In the genomic region with DNA sequence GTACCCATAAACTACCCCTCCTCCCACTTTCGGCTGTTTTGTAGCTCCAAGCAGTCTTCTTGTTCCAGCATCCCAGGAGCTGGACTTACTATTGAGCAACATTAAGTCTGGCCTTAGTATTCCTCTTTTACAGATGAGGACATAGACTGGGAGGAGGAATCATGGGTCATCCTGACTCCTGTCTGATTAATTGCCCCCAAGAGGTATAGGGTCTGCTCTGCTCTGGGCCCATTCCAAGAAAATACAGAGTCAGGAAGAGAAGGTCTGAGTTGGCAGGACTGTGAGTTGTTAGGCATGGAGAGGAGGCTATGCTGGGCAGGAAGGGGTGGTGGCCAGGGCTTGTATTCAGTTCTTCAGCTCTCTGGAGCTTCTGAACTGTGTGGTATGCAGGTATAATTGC, we compare ENCODE assay signal across 10 mouse cellular contexts. TPM values are rescaled to one million over a fixed set of nuclear protein-coding genes. Genes with fewer than 3 reads are reported as not detected.
A peak's percentile ranks its signal among the peaks of the same experiment; 100 is the strongest.
DNase-seq lines count a peak whose midpoint lies in the region; ATAC-seq and TF ChIP-seq lines count a peak whose summit lies in the region.
"Had no signal": no experiment of that assay in that cellular context is flagged by ENCODE, and none has a peak within 500 bp of the region (broad histone marks: within the 10 kb centered on the region; RNA-seq: fewer than 3 reads in every experiment).

No protein-coding gene starts in this region.

- H3K36me3 ChIP-seq in kidney, embryonic 15.5 days, result peaks cover 35% of the 10 kb centered on the region
- 0 out of 2 replicates have a peak, but pooled peaks cover 2% of the 10 kb centered on the region for H3K36me3 ChIP-seq in kidney, adult 2 months (ENCODE audit: control insufficient read depth, insufficient read depth, low read length)
- H3K36me3 ChIP-seq in embryonic facial prominence, embryonic 12.5 days, result peaks cover 23% of the 10 kb centered on the region
- H3K36me3 ChIP-seq in hindbrain, embryonic 13.5 days, result peaks cover 33% of the 10 kb centered on the region
- H3K36me3 ChIP-seq in midbrain, embryonic 14.5 days (ENCODE audit: control insufficient read depth, insufficient read depth, low read length), result peaks cover 30% of the 10 kb centered on the region

- H3K9me3 ChIP-seq in kidney, embryonic 15.5 days (replicated peaks), result no peaks in the 10 kb centered on the region
- H3K9me3 ChIP-seq in embryonic facial prominence, embryonic 12.5 days, result no peaks in the 10 kb centered on the region
- no peaks in the 10 kb centered on the region for H3K9me3 ChIP-seq in hindbrain, embryonic 13.5 days
- H3K9me3 ChIP-seq in midbrain, embryonic 14.5 days (ENCODE audit: control insufficient read depth, low read length), result no peaks in the 10 kb centered on the region

- WGBS in kidney, embryonic 15.5 days, result 48% methylated on average over 1 of the region's 1 CpGs
- WGBS in kidney, adult 2 months, result 39% methylated on average over 1 of the region's 1 CpGs
- 78% methylated on average over 1 of the region's 1 CpGs for WGBS in embryonic facial prominence, embryonic 12.5 days
- WGBS in hindbrain, embryonic 13.5 days, result 88% methylated on average over 1 of the region's 1 CpGs
- 77% methylated on average over 1 of the region's 1 CpGs for WGBS in midbrain, embryonic 14.5 days

- no peak overlapping the region for H3K27ac ChIP-seq in kidney, embryonic 15.5 days
- H3K27ac ChIP-seq in kidney, adult 2 months (ENCODE audit: insufficient read depth, low read depth, low read length), result no peak overlapping the region
- no peak overlapping the region for H3K27ac ChIP-seq in embryonic facial prominence, embryonic 12.5 days
- no peak overlapping the region for H3K27ac ChIP-seq in hindbrain, embryonic 13.5 days
- H3K27ac ChIP-seq in midbrain, embryonic 14.5 days (replicated peaks; ENCODE audit: low read depth, low read length), result no peak overlapping the region

- H3K4me1 ChIP-seq in kidney, embryonic 15.5 days, result peaks cover 14% of the 10 kb centered on the region
- peaks cover 6% of the 10 kb centered on the region; the same call in 1 of the 2 replicates for H3K4me1 ChIP-seq in kidney, adult 2 months (ENCODE audit: control insufficient read depth, insufficient read depth, low read length)
- peaks cover 9% of the 10 kb centered on the region; the same call in 1 of the 2 replicates for H3K4me1 ChIP-seq in embryonic facial prominence, embryonic 12.5 days
- peaks cover 19% of the 10 kb centered on the region for H3K4me1 ChIP-seq in hindbrain, embryonic 13.5 days (replicated peaks)
- H3K4me1 ChIP-seq in midbrain, embryonic 14.5 days (ENCODE audit: control insufficient read depth, insufficient read depth, low read length), result peaks cover 15% of the 10 kb centered on the region

- no peak for TF ChIP-seq POLR2A in kidney, adult 2 months (IDR thresholded peaks at IDR 0.05; ENCODE audit: low read depth, low read length)

- no peak for DNase-seq in kidney, adult 2 months
- no peak for DNase-seq in midbrain, embryonic 14.5 days
- DNase-seq in heart, adult 9 months (ENCODE audit: low spot score in 2 of 2), result no peak
- DNase-seq in layer of hippocampus, postnatal 25 days (ENCODE audit: extremely low spot score in 1 of 2, low spot score in 1 of 2), result no peak
- DNase-seq: kidney, adult 11 months had no signal

- no peak for ATAC-seq in kidney, embryonic 15.5 days (replicated peaks; ENCODE audit: low FRiP score)
- ATAC-seq in embryonic facial prominence, embryonic 12.5 days (ENCODE audit: insufficient number of reproducible peaks, insufficient read depth, low FRiP score, low TSS enrichment), result no peak
- no peak for ATAC-seq in hindbrain, embryonic 13.5 days (ENCODE audit: low FRiP score)
- no peak for ATAC-seq in midbrain, embryonic 14.5 days (ENCODE audit: low FRiP score, low TSS enrichment)
- no peak for ATAC-seq in activated CD4-positive, CD25-positive, alpha-beta regulatory T cell, adult 4 months

- no peak for TF ChIP-seq CTCF in kidney, adult 2 months (conservative IDR thresholded peaks at IDR 0.05; ENCODE audit: insufficient read depth, insufficient read length, low read depth, low read length)

- peak overlapping the region; percentile 97 for H3K4me3 ChIP-seq in kidney, embryonic 15.5 days (replicated peaks)
- no peak overlapping the region for H3K4me3 ChIP-seq in kidney, adult 2 months (ENCODE audit: insufficient read depth, low read depth, low read length)
- 0 out of 2 replicates have a peak overlapping the region, but pooled peaks have one; percentile 85 for H3K4me3 ChIP-seq in embryonic facial prominence, embryonic 12.5 days
- peak overlapping the region; percentile 76 for H3K4me3 ChIP-seq in hindbrain, embryonic 13.5 days
- peak overlapping the region; percentile 90 for H3K4me3 ChIP-seq in midbrain, embryonic 14.5 days (replicated peaks; ENCODE audit: low read depth, low read length)

- no peaks in the 10 kb centered on the region for H3K27me3 ChIP-seq in kidney, embryonic 15.5 days
- no peaks in the 10 kb centered on the region for H3K27me3 ChIP-seq in kidney, adult 2 months (replicated peaks; ENCODE audit: control insufficient read depth, insufficient read depth, low read length)
- no peaks in the 10 kb centered on the region for H3K27me3 ChIP-seq in embryonic facial prominence, embryonic 12.5 days
- H3K27me3 ChIP-seq in hindbrain, embryonic 13.5 days, result no peaks in the 10 kb centered on the region
- H3K27me3 ChIP-seq in midbrain, embryonic 14.5 days (ENCODE audit: control insufficient read depth, insufficient read depth, low read length), result no peaks in the 10 kb centered on the region

- peak overlapping the region; percentile 83 for H3K9ac ChIP-seq in kidney, embryonic 15.5 days
- peak overlapping the region; percentile 17; the same call in 1 of the 2 replicates for H3K9ac ChIP-seq in embryonic facial prominence, embryonic 12.5 days
- H3K9ac ChIP-seq in hindbrain, embryonic 13.5 days, result peak overlapping the region; percentile 84
- H3K9ac ChIP-seq in midbrain, embryonic 14.5 days (replicated peaks; ENCODE audit: low read length), result peak overlapping the region; percentile 72; the same call in 1 of the 2 replicates

- H3K4me2 ChIP-seq in kidney, embryonic 15.5 days, result peak overlapping the region; percentile 85
- H3K4me2 ChIP-seq in embryonic facial prominence, embryonic 12.5 days (replicated peaks), result peak overlapping the region; percentile 91
- H3K4me2 ChIP-seq in hindbrain, embryonic 13.5 days, result peak overlapping the region; percentile 93
- H3K4me2 ChIP-seq in midbrain, embryonic 14.5 days (ENCODE audit: low read length), result peak overlapping the region; percentile 95

RNA-seq across cellular contexts. Expression of a gene that starts 1.3 kb away (rescaled TPM):
- polyA plus RNA-seq in kidney, embryonic 15.5 days (2015; fragmentation: Nextera tagmentation; extraction: Ambion mirVana), result 97.9 and 102 TPM in 2 replicates
- polyA plus RNA-seq in kidney, adult 2 months (2012; rRNA removed), result 71.3 and 87.8 TPM in 2 replicates
- polyA plus RNA-seq in embryonic facial prominence, embryonic 12.5 days (2016; fragmentation: Nextera tagmentation; extraction: Ambion mirVana), result 70.4 and 74.3 TPM in 2 replicates
- 59.0 and 60.3 TPM in 2 replicates for polyA plus RNA-seq in hindbrain, embryonic 13.5 days (2015; fragmentation: Nextera tagmentation; extraction: Ambion mirVana)
- 55.1 and 59.8 TPM in 2 replicates for polyA plus RNA-seq in midbrain, embryonic 14.5 days (2014; fragmentation: Nextera tagmentation; extraction: Ambion mirVana)
- 10 to 100 TPM; 11.4 to 15.9 TPM for polyA plus RNA-seq in activated CD4-positive, CD25-positive, alpha-beta regulatory T cell, adult 4 months (2017; shearing (Covaris generic))
- 10 to 100 TPM; 23.7 to 23.8 TPM for total RNA-seq in layer of hippocampus, postnatal 25 days (2021)

RNA-seq across cellular contexts. Expression of a gene that starts 19.8 kb away (rescaled TPM):
- 490 and 495 TPM in 2 replicates for polyA plus RNA-seq in kidney, embryonic 15.5 days (2015; fragmentation: Nextera tagmentation; extraction: Ambion mirVana)
- polyA plus RNA-seq in kidney, adult 2 months (2012; rRNA removed), result 672 and 745 TPM in 2 replicates
- polyA plus RNA-seq in embryonic facial prominence, embryonic 12.5 days (2016; fragmentation: Nextera tagmentation; extraction: Ambion mirVana), result 421 and 479 TPM in 2 replicates
- polyA plus RNA-seq in hindbrain, embryonic 13.5 days (2015; fragmentation: Nextera tagmentation; extraction: Ambion mirVana), result 497 and 540 TPM in 2 replicates
- polyA plus RNA-seq in midbrain, embryonic 14.5 days (2014; fragmentation: Nextera tagmentation; extraction: Ambion mirVana), result 497 and 604 TPM in 2 replicates
- 100 to 1,000 TPM; 389 to 432 TPM for polyA plus RNA-seq in activated CD4-positive, CD25-positive, alpha-beta regulatory T cell, adult 4 months (2017; shearing (Covaris generic))
- 100 to 1,000 TPM; 214 to 222 TPM for total RNA-seq in layer of hippocampus, postnatal 25 days (2021)

RNA-seq across cellular contexts. Expression of a gene that starts 19.8 kb away (rescaled TPM):
- 1,038 and 1,163 TPM in 2 replicates for polyA plus RNA-seq in kidney, embryonic 15.5 days (2015; fragmentation: Nextera tagmentation; extraction: Ambion mirVana)
- polyA plus RNA-seq in kidney, adult 2 months (2012; rRNA removed), result 620 and 1,023 TPM in 2 replicates
- polyA plus RNA-seq in embryonic facial prominence, embryonic 12.5 days (2016; fragmentation: Nextera tagmentation; extraction: Ambion mirVana), result 875 and 894 TPM in 2 replicates
- polyA plus RNA-seq in hindbrain, embryonic 13.5 days (2015; fragmentation: Nextera tagmentation; extraction: Ambion mirVana), result 683 and 734 TPM in 2 replicates
- 653 and 777 TPM in 2 replicates for polyA plus RNA-seq in midbrain, embryonic 14.5 days (2014; fragmentation: Nextera tagmentation; extraction: Ambion mirVana)
- 1,000 to 10,000 TPM; 1,524 to 2,342 TPM for polyA plus RNA-seq in activated CD4-positive, CD25-positive, alpha-beta regulatory T cell, adult 4 months (2017; shearing (Covaris generic))
- total RNA-seq in layer of hippocampus, postnatal 25 days (2021), result 100 to 1,000 TPM; 728 to 834 TPM

RNA-seq across cellular contexts. Expression of a gene that starts 29.4 kb away (rescaled TPM):
- not detected in 2 replicates for polyA plus RNA-seq in kidney, embryonic 15.5 days (2015; fragmentation: Nextera tagmentation; extraction: Ambion mirVana)
- not detected in 2 replicates for polyA plus RNA-seq in kidney, adult 2 months (2012; rRNA removed)
- not detected in 2 replicates for polyA plus RNA-seq in embryonic facial prominence, embryonic 12.5 days (2016; fragmentation: Nextera tagmentation; extraction: Ambion mirVana)
- polyA plus RNA-seq in hindbrain, embryonic 13.5 days (2015; fragmentation: Nextera tagmentation; extraction: Ambion mirVana), result not detected in 2 replicates
- not detected in 2 replicates for polyA plus RNA-seq in midbrain, embryonic 14.5 days (2014; fragmentation: Nextera tagmentation; extraction: Ambion mirVana)
- not detected for polyA plus RNA-seq in activated CD4-positive, CD25-positive, alpha-beta regulatory T cell, adult 4 months (2017; shearing (Covaris generic))
- not detected for total RNA-seq in layer of hippocampus, postnatal 25 days (2021)
- total RNA-seq: megakaryocyte-erythroid progenitor cell, adult 5-6 weeks had no signal

RNA-seq across cellular contexts. Expression of a gene that starts 33.9 kb away (rescaled TPM):
- 46.5 and 53.4 TPM in 2 replicates for polyA plus RNA-seq in kidney, embryonic 15.5 days (2015; fragmentation: Nextera tagmentation; extraction: Ambion mirVana)
- 83.0 and 89.3 TPM in 2 replicates for polyA plus RNA-seq in kidney, adult 2 months (2012; rRNA removed)
- 32.4 and 35.4 TPM in 2 replicates for polyA plus RNA-seq in embryonic facial prominence, embryonic 12.5 days (2016; fragmentation: Nextera tagmentation; extraction: Ambion mirVana)
- 37.4 and 40.5 TPM in 2 replicates for polyA plus RNA-seq in hindbrain, embryonic 13.5 days (2015; fragmentation: Nextera tagmentation; extraction: Ambion mirVana)
- 39.5 and 45.8 TPM in 2 replicates for polyA plus RNA-seq in midbrain, embryonic 14.5 days (2014; fragmentation: Nextera tagmentation; extraction: Ambion mirVana)
- polyA plus RNA-seq in activated CD4-positive, CD25-positive, alpha-beta regulatory T cell, adult 4 months (2017; shearing (Covaris generic)), result 1 to 10 TPM; 1.9 to 3.3 TPM
- total RNA-seq in layer of hippocampus, postnatal 25 days (2021), result 10 to 100 TPM; 27.8 to 35.8 TPM

Comparison
In these comparisons a context has a peak if more than half of its experiments do, and no peak if none do; other contexts are left out.
1. H3K9ac ChIP-seq: peak in every context shown above with its lines; median percentile 84 in hindbrain, embryonic 13.5 days; 83 in kidney, embryonic 15.5 days; 72 in midbrain, embryonic 14.5 days; 17 in embryonic facial prominence, embryonic 12.5 days.